Mouse (Mus musculus) intestine, postnatal 0 days (tissue): Measurements from ENCODE around the gene Cacng2. TPM values are rescaled to one million over a fixed set of nuclear protein-coding genes. Genes with fewer than 3 reads are reported as not detected.
A peak's percentile ranks its signal among the peaks of the same experiment; 100 is the strongest.

Source experiments
- ATAC-seq: fragments of 200-750 bp; cut with Nextera tagmentation; 2 replicates; pipeline ENCODE4 v1.8.0; 2017; ENCODE audit warnings: mild to moderate bottlenecking, moderate TSS enrichment, moderate library complexity
- H3K27ac ChIP-seq: fragments of 300-500 bp; sonication (generic); 2 replicates; pipeline ENCODE4 v1.5.1; 2014; ENCODE audit warnings: mild to moderate bottlenecking, low read depth, low read length, moderate library complexity
- H3K27me3 ChIP-seq: fragments of 300-500 bp; sonication (generic); replicated peaks from 2 replicates; pipeline ENCODE4 v1.6.1; 2014; ENCODE audit warnings: low read length, mixed read lengths; ENCODE audit not compliant: control insufficient read depth, insufficient read depth
- H3K36me3 ChIP-seq: fragments of 300-500 bp; sonication (generic); 2 replicates; pipeline ENCODE4 v1.6.1; 2014; ENCODE audit warnings: mild to moderate bottlenecking, moderate library complexity; ENCODE audit not compliant: control insufficient read depth, insufficient read depth
- H3K4me1 ChIP-seq: fragments of 300-500 bp; sonication (generic); replicated peaks from 2 replicates; pipeline ENCODE4 v1.6.1; 2014; ENCODE audit warnings: antibody characterized with exemption, low read length, mixed read lengths; ENCODE audit not compliant: control insufficient read depth, insufficient read depth
- H3K4me2 ChIP-seq: fragments of 300-500 bp; sonication (generic); replicated peaks from 2 replicates; pipeline ENCODE4 v1.6.1; 2014; ENCODE audit warnings: low read depth, mild to moderate bottlenecking, moderate library complexity
- H3K4me3 ChIP-seq: fragments of 300-500 bp; sonication (generic); 2 replicates; pipeline ENCODE4 v1.5.1; 2014; ENCODE audit warnings: low read depth, low read length
- H3K9ac ChIP-seq: fragments of 300-500 bp; sonication (generic); 2 replicates; pipeline ENCODE4 v1.6.1; 2014; ENCODE audit warnings: mild to moderate bottlenecking, low read depth, low read length
- H3K9me3 ChIP-seq: fragments of 300-500 bp; sonication (generic); 2 replicates; pipeline ENCODE4 v1.6.1; 2016; ENCODE audit warnings: mixed run types; ENCODE audit not compliant: control insufficient read depth
- CTCF ChIP-seq: sonication (generic); IDR thresholded peaks from 2 replicates; pipeline ENCODE4 v1.5.1; 2016; ENCODE audit warnings: low read depth, mild to moderate bottlenecking, control low read depth, antibody characterized with exemption, moderate library complexity
- WGBS: fragments of 180-500 bp; shearing (Covaris S2); extraction: QIAGEN DNeasy Blood & Tissue Kit; methylation state at CpG from one replicate; pipeline ENCODE4 v1.1.7; 2014; 5-methylcytosine and 5-hydroxymethylcytosine counted together
- polyA plus RNA-seq: library from polyadenylated mRNA; unstranded; fragments of >200 nt; fragmentation: Nextera tagmentation; extraction: Ambion mirVana; gene quantifications from 2 replicates; pipeline ENCODE4 v1.2.1, GENCODE M21; 2015

Cacng2 gene
- 0.03 and 0.05 TPM in 2 replicates for polyA plus RNA-seq

- Histone ChIP-seq H3K36me3 (no peaks in the 10 kb centered on the region), H3K27me3 (peaks cover 4% of the 10 kb centered on the region), H3K27ac (no peak within 1 kb of the TSS), H3K9me3 (no peaks in the 10 kb centered on the region), H3K4me3 (no peak within 1 kb of the TSS), H3K9ac (no peak within 1 kb of the TSS), H3K4me1 (no peaks in the 10 kb centered on the region), H3K4me2 (peak within 1 kb of the TSS; percentile 33)
- peak; percentile 42 for TF ChIP-seq CTCF
- under 1% methylated on average over 30 of the region's 42 CpGs for WGBS
- peak; percentile 97 for ATAC-seq
These were observed at the start of gene Cacng2 for GRCm38 (mm10) chr15:78119704-78120103. Gene Cacng2 (minus strand): TSS chr15:78120028.

- Histone ChIP-seq H3K4me2 (no peak overlapping the region), H3K4me1 (peaks cover 6% of the 10 kb centered on the region; the same call in 1 of the 2 replicates), H3K9me3 (no peaks in the 10 kb centered on the region), H3K4me3 (no peak overlapping the region), H3K27me3 (no peaks in the 10 kb centered on the region), H3K36me3 (no peaks in the 10 kb centered on the region), H3K9ac (no peak overlapping the region), H3K27ac (no peak overlapping the region)
- no peak for TF ChIP-seq CTCF
- ATAC-seq: no peak
- WGBS: 78% methylated on average over 11 of the region's 11 CpGs
These were observed 49.7 kb upstream of the Cacng2 start for GRCm38 (mm10) chr15:78169566-78169965.

GRCm38 (mm10) chr15:78165292-78165691 lies 45.5 kb upstream of the Cacng2 start:
- WGBS: 77% methylated on average over 4 of the region's 4 CpGs
- Histone ChIP-seq H3K27ac (no peak overlapping the region), H3K36me3 (no peaks in the 10 kb centered on the region), H3K4me2 (no peak overlapping the region), H3K9ac (no peak overlapping the region), H3K9me3 (no peaks in the 10 kb centered on the region), H3K27me3 (no peaks in the 10 kb centered on the region), H3K4me1 (no peaks in the 10 kb centered on the region), H3K4me3 (no peak overlapping the region)
- no peak for ATAC-seq
- no peak for TF ChIP-seq CTCF

GRCm38 (mm10) chr15:78164466-78164865 lies 44.6 kb upstream of the Cacng2 start:
- H3K4me1 ChIP-seq: no peaks in the 10 kb centered on the region
- no peak overlapping the region for H3K9ac ChIP-seq
- H3K4me3 ChIP-seq: no peak overlapping the region
- TF ChIP-seq CTCF: no peak
- 91% methylated on average over 11 of the region's 11 CpGs for WGBS
- ATAC-seq: no peak
- H3K36me3 ChIP-seq: no peaks in the 10 kb centered on the region
- no peak overlapping the region for H3K4me2 ChIP-seq
- no peaks in the 10 kb centered on the region for H3K27me3 ChIP-seq
- H3K9me3 ChIP-seq: no peaks in the 10 kb centered on the region
- H3K27ac ChIP-seq: no peak overlapping the region

GRCm38 (mm10) chr15:78161946-78162345 lies 42.1 kb upstream of the Cacng2 start:
- Histone ChIP-seq H3K36me3 (no peaks in the 10 kb centered on the region), H3K4me1 (no peaks in the 10 kb centered on the region), H3K4me3 (no peak overlapping the region), H3K27ac (no peak overlapping the region), H3K27me3 (no peaks in the 10 kb centered on the region), H3K9me3 (no peaks in the 10 kb centered on the region), H3K9ac (no peak overlapping the region), H3K4me2 (no peak overlapping the region)
- TF ChIP-seq CTCF: no peak
- WGBS: 79% methylated on average over 9 of the region's 9 CpGs
- ATAC-seq: no peak

- Histone ChIP-seq H3K4me2 (no peak overlapping the region), H3K27ac (no peak overlapping the region), H3K9ac (no peak overlapping the region), H3K9me3 (no peaks in the 10 kb centered on the region), H3K27me3 (no peaks in the 10 kb centered on the region), H3K4me1 (no peaks in the 10 kb centered on the region), H3K36me3 (no peaks in the 10 kb centered on the region), H3K4me3 (no peak overlapping the region)
- no peak for ATAC-seq
- no peak for TF ChIP-seq CTCF
- 70% methylated on average over 4 of the region's 5 CpGs for WGBS
These were observed 38.5 kb upstream of the Cacng2 start for GRCm38 (mm10) chr15:78158335-78158734.

GRCm38 (mm10) chr15:78157824-78158223 lies 38.0 kb upstream of the Cacng2 start:
- no peak for ATAC-seq
- Histone ChIP-seq H3K4me3 (no peak overlapping the region), H3K27ac (no peak overlapping the region), H3K27me3 (no peaks in the 10 kb centered on the region), H3K4me1 (no peaks in the 10 kb centered on the region), H3K9me3 (no peaks in the 10 kb centered on the region), H3K4me2 (no peak overlapping the region), H3K36me3 (no peaks in the 10 kb centered on the region), H3K9ac (no peak overlapping the region)
- WGBS: 66% methylated on average over 4 of the region's 4 CpGs
- no peak for TF ChIP-seq CTCF
